Mouse (Mus musculus): ENCODE measurements around the gene Zfp706. TPM values are rescaled to one million over a fixed set of nuclear protein-coding genes. Genes with fewer than 3 reads are reported as not detected.

Zfp706 gene
- total and polyA plus RNA-seq, 3 experiments: 33.1 to 261 (median 64.0) TPM

GRCm38 (mm10) chr15:37047403-37047802, 39.8 kb upstream of the Zfp706 start:
- TF ChIP-seq GABPA (IDR thresholded peaks at IDR 0.05; ENCODE audit: low read depth, low read length): no peak
- TF ChIP-seq EP300 (IDR thresholded peaks at IDR 0.05; ENCODE audit: low read depth in 1 of 2, low read length in 2 of 2): no peak
- TF ChIP-seq MAZ (IDR thresholded peaks at IDR 0.05; ENCODE audit: low read depth, low read length): no peak
- no peak for TF ChIP-seq KAT2A (conservative IDR thresholded peaks at IDR 0.05; ENCODE audit: low read depth, low read length)
- no peak for TF ChIP-seq NRF1 (IDR thresholded peaks at IDR 0.05; ENCODE audit: insufficient read depth, low read depth, low read length, poor library complexity, severe bottlenecking)
- TF ChIP-seq CHD1 (IDR thresholded peaks at IDR 0.05; ENCODE audit: low read depth, low read length): no peak
- no peak for TF ChIP-seq CTCF (IDR thresholded peaks at IDR 0.05 in 2 of 3, conservative IDR thresholded peaks at IDR 0.05 in 1 of 3; ENCODE audit: control insufficient read depth in 1 of 3, insufficient read depth in 1 of 3, low read depth in 2 of 3, low read length in 3 of 3, poor library complexity in 1 of 3, severe bottlenecking in 1 of 3)
- no peak for TF ChIP-seq ZC3H11A (IDR thresholded peaks at IDR 0.05; ENCODE audit: low read depth, low read length)
- TF ChIP-seq POLR2AphosphoS5 (IDR thresholded peaks at IDR 0.05; ENCODE audit: borderline replicate concordance, low read depth, low read length): no peak
- no peak for TF ChIP-seq BHLHE40 (IDR thresholded peaks at IDR 0.05; ENCODE audit: borderline replicate concordance, low read depth, low read length)
- TF ChIP-seq MXI1 (IDR thresholded peaks at IDR 0.05; ENCODE audit: low read depth, low read length): no peak
- no peak for TF ChIP-seq RCOR1 (IDR thresholded peaks at IDR 0.05; ENCODE audit: low read depth, low read length)
- TF ChIP-seq E2F4 (IDR thresholded peaks at IDR 0.05; ENCODE audit: borderline replicate concordance, low read depth, low read length): no peak
- TF ChIP-seq USF1 (IDR thresholded peaks at IDR 0.05; ENCODE audit: low read depth, low read length): no peak
- H3K27ac ChIP-seq (ENCODE audit: control insufficient read depth, low read depth, low read length): no peak overlapping the region
- peaks cover 0 to 7% of the 10 kb centered on the region in 2 experiments; a peak in 2 of 4 replicates for H3K36me3 ChIP-seq (ENCODE audit: control insufficient read depth in 1 of 2, insufficient read depth in 2 of 2, low read length in 2 of 2)
- no peaks in the 10 kb centered on the region for H3K79me2 ChIP-seq (ENCODE audit: control insufficient read depth, insufficient read depth, low read length, poor library complexity)
- no peak overlapping the region for H3K9ac ChIP-seq (ENCODE audit: control insufficient read depth, low read depth, low read length, poor library complexity, severe bottlenecking)
- no peaks in the 10 kb centered on the region for H3K27me3 ChIP-seq (ENCODE audit: control insufficient read depth in 1 of 2, insufficient read depth in 2 of 2, low read length in 2 of 2)
- peaks cover 0 to 4% of the 10 kb centered on the region in 2 experiments; a peak in 1 of 4 replicates for H3K4me1 ChIP-seq (ENCODE audit: control insufficient read depth in 1 of 2, insufficient read depth in 2 of 2, low read length in 2 of 2)
- no peak overlapping the region for H3K4me3 ChIP-seq (ENCODE audit: control insufficient read depth in 1 of 2, insufficient read depth in 1 of 2, low read depth in 2 of 2, low read length in 2 of 2)
- DNase-seq (ENCODE audit: low read depth, low spot score): no peak
- H3K9me3 ChIP-seq (replicated peaks; ENCODE audit: insufficient read depth, low read length): no peaks in the 10 kb centered on the region

DNA sequence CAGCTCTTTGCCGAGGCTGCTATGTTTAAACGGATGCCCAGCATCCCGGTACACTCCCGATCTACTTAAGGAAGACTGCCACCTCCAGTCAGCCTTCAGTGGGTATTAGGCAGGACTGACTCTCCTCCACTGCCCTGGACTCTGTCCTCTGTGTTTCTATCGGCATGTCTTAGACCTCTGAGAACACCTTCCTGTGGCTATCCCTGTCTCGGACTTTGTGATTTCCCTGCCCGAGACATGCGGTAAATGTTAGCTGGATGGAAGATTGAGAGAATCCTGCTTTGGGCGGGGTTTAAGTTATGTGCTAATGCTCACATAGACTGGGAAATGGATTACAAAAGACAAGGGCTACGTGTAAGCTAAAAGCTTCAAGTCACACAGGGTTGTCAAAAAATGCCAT, 39.0 kb upstream of the Zfp706 start:
- Histone ChIP-seq H3K36me3 (ENCODE audit: control insufficient read depth in 1 of 2, insufficient read depth in 2 of 2, low read length in 2 of 2) (peaks cover 0 to 7% of the 10 kb centered on the region in 2 experiments; a peak in 2 of 4 replicates), H3K9me3 (replicated peaks; ENCODE audit: insufficient read depth, low read length) (no peaks in the 10 kb centered on the region), H3K4me1 (ENCODE audit: control insufficient read depth in 1 of 2, insufficient read depth in 2 of 2, low read length in 2 of 2) (peaks cover 0 to 4% of the 10 kb centered on the region in 2 experiments; a peak in 1 of 4 replicates), H3K27ac (ENCODE audit: control insufficient read depth, low read depth, low read length) (no peak overlapping the region), H3K79me2 (ENCODE audit: control insufficient read depth, insufficient read depth, low read length, poor library complexity) (no peaks in the 10 kb centered on the region), H3K27me3 (ENCODE audit: control insufficient read depth in 1 of 2, insufficient read depth in 2 of 2, low read length in 2 of 2) (no peaks in the 10 kb centered on the region), H3K4me3 (ENCODE audit: control insufficient read depth in 1 of 2, insufficient read depth in 1 of 2, low read depth in 2 of 2, low read length in 2 of 2) (no peak overlapping the region), H3K9ac (ENCODE audit: control insufficient read depth, low read depth, low read length, poor library complexity, severe bottlenecking) (no peak overlapping the region)
- TF ChIP-seq POLR2A (IDR thresholded peaks at IDR 0.05; ENCODE audit: control insufficient read depth in 1 of 2, insufficient read depth in 1 of 2, low read depth in 1 of 2, low read length in 2 of 2, poor library complexity in 1 of 2) (no peak), JUND (IDR thresholded peaks at IDR 0.05; ENCODE audit: low read depth, low read length) (no peak), GATA1 (IDR thresholded peaks at IDR 0.05; ENCODE audit: low read depth, low read length) (no peak), MAZ (IDR thresholded peaks at IDR 0.05; ENCODE audit: low read depth, low read length) (no peak), ZC3H11A (IDR thresholded peaks at IDR 0.05; ENCODE audit: low read depth, low read length) (no peak), MYB (IDR thresholded peaks at IDR 0.05; ENCODE audit: low read depth, low read length) (no peak), NELFE (IDR thresholded peaks at IDR 0.05; ENCODE audit: low read depth, low read length) (no peak), GABPA (IDR thresholded peaks at IDR 0.05; ENCODE audit: low read depth, low read length) (no peak), EP300 (IDR thresholded peaks at IDR 0.05; ENCODE audit: low read depth in 1 of 2, low read length in 2 of 2) (no peak), ELF1 (IDR thresholded peaks at IDR 0.05; ENCODE audit: low read depth, low read length) (no peak), CHD2 (IDR thresholded peaks at IDR 0.05; ENCODE audit: low read length) (no peak), KAT2A (conservative IDR thresholded peaks at IDR 0.05; ENCODE audit: low read depth, low read length) (no peak), UBTF (IDR thresholded peaks at IDR 0.05; ENCODE audit: borderline replicate concordance, insufficient read depth, low read depth, low read length) (no peak), MEF2A (IDR thresholded peaks at IDR 0.05; ENCODE audit: extremely low read depth, insufficient replicate concordance, low read depth, low read length, poor library complexity, severe bottlenecking) (no peak), ETS1 (IDR thresholded peaks at IDR 0.05; ENCODE audit: low read depth, low read length) (no peak)
- DNase-seq (ENCODE audit: low read depth, low spot score): no peak

Measured in MEL (cell line).